Mouse (Mus musculus) liver, embryonic 18 days (tissue): ENCODE results near the gene Arpp19. TPM values are rescaled to one million over a fixed set of nuclear protein-coding genes. Genes with fewer than 3 reads are reported as not detected.

Experiments used
- polyA plus RNA-seq: library from polyadenylated mRNA; depleted of rRNA; stranded (reverse); fragments of >200 nt; gene quantifications from 2 replicates; pipeline ENCODE4 v1.2.3, GENCODE M21; 2012; rRNA removed

Gene Arpp19
- polyA plus RNA-seq = 27.4 and 29.0 TPM in 2 replicates

DNA sequence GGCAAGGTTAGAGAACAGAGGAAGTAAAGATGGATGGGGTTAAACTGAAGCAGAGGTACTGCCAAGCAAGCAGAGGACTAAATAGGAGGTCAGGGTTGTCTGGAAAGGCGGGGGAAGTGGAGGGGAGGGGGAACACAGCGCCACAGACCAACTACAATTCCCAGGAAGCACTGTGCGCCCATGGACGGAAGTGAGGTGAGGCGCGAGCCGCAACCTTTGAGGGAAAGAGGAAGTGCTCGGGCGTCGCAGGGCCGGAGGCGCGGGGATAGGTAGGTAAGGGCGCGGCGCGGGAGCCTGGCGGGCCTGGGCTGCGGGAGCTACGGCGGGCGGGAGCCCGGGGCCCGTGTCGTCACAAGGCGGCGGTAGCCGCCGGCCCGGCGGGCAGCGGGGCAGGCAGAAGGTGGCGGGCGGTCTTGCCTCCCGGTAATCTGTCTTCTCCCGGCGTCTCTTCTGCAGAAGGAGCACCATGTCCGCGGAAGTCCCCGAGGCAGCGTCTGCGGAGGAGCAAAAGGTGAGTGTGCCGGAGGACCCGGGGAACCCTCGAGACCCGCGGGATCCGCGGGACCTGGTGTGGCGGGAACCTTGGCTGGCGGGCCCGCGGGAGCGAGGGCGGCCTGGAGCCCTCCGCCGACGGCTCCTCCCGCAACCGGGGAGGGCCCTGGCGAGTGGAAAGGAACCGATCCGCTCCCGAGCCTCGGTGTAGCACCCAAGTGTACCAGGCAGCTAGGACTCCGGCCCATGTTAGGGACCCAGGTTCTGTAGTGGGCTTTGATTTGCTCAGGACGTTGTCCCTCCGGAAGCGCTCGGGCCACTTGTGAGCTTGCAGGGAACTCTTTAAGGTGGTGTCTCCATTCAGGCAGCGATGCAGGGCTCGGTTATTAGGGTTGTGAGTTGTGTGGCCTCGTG, at the start of gene Arpp19:
TSS of gene Arpp19 (plus strand) at position 164 of the 906 bp plus-strand sequence.

DNA sequence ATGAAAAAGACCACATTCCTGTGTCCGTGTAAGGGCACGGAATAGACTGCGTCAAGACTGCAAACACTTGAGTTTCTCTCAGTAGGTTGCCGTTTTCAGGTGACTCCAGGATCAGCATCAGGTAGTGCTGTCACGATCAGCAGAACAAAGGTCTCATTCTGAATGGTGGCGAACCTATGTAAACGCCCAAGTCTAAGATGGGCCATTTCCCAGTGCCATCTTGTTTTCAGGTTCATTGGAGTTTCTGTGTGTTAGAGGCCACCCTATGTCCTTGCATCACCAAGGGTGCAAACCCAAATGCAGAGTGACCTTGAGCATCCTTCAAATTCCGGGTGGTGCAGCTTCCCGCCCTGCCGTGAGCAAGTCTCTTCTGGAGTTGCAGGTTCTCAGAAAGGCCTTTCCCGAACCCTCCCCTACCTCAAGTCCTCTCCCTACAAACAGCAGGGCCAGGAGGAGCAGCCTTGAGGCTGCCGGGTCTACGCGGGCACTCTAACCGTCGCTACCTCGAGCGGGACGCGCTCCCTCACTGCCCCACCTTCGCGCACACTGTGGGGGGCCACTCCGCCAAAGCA, 33.1 kb downstream of the Arpp19 start, which contains the start of gene Myo5a:
TSS of gene Myo5a (plus strand) at position 559 of the 572 bp plus-strand sequence.

Other genes starting within 250 kb of the Arpp19 start
- gene Onecut1, start 175.7 kb upstream of the Arpp19 start, polyA plus RNA-seq = 7.3 and 12.6 TPM in 2 replicates
- 3.4 and 4.0 TPM in 2 replicates for gene Fam214a, start 84.7 kb upstream of the Arpp19 start, polyA plus RNA-seq
- 1.4 and 1.8 TPM in 2 replicates for gene Myo5a, start 33.4 kb downstream of the Arpp19 start, polyA plus RNA-seq
- 1.9 and 2.1 TPM in 2 replicates for gene Myo5c, start 194.4 kb downstream of the Arpp19 start, polyA plus RNA-seq